ENCODE assay signal across 10 mouse cellular contexts in the genomic region with DNA sequence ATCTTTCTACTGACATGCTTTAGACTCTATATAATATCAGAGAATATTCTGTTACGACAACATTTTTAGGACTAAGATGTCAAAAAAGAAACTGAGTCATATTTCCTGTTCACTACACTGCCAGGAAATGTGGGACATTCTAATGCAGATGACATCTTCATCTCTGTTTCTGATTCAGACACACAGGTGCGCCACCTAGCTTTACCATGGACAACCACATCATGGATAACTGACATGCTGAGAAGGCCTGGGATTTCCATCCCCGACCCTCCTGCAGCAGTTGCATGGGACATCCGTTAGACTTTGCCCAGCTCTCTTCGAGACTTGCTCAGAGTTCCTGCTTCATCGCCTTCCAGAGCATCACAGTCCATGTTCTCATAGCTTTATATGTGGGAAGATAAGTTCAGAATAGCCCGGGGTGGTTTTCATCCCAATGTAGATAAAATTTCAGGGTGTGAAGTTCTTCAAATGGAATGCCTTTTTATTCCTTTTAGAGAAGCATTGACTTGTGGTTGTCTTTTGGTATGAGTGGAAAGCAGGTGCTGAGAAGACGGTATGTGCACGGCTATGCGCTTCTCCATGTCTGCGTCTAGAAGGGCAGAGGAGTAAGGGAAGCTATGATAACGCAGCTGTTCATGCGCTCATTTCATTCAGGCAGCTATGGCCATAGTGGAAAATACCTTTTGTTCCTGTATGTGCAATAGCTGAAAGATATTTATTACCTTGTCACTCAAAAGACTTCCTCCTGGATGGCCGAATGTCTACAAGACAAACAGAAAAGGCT.
DNase-seq lines count a peak whose midpoint lies in the region; ATAC-seq and TF ChIP-seq lines count a peak whose summit lies in the region.
"Had no signal": no experiment of that assay in that cellular context is flagged by ENCODE, and none has a peak within 500 bp of the region (broad histone marks: within the 10 kb centered on the region; RNA-seq: fewer than 3 reads in every experiment).

No protein-coding gene starts in this region.

- H3K4me2 ChIP-seq in hindbrain, postnatal 0 days (ENCODE audit: low read depth, low read length): no peak overlapping the region
- no peak overlapping the region for H3K4me2 ChIP-seq in hindbrain, embryonic 13.5 days
- H3K4me2 ChIP-seq in midbrain, embryonic 14.5 days (ENCODE audit: low read length): no peak overlapping the region
- no peak overlapping the region for H3K4me2 ChIP-seq in midbrain, embryonic 16.5 days (ENCODE audit: low read length)
- H3K4me2 ChIP-seq in stomach, postnatal 0 days (replicated peaks; ENCODE audit: low read depth): no peak overlapping the region
- H3K4me2 ChIP-seq: limb, embryonic 15.5 days had no signal

- peaks cover 9% of the 10 kb centered on the region; the same call in 1 of the 2 replicates for H3K4me1 ChIP-seq in hindbrain, postnatal 0 days (ENCODE audit: insufficient read depth, low read length)
- H3K4me1 ChIP-seq in hindbrain, embryonic 13.5 days (replicated peaks): peaks cover 26% of the 10 kb centered on the region
- H3K4me1 ChIP-seq in midbrain, embryonic 14.5 days (ENCODE audit: control insufficient read depth, insufficient read depth, low read length): peaks cover 21% of the 10 kb centered on the region
- peaks cover 22% of the 10 kb centered on the region for H3K4me1 ChIP-seq in midbrain, embryonic 16.5 days (ENCODE audit: control insufficient read depth, insufficient read depth, low read length)
- H3K4me1 ChIP-seq in stomach, postnatal 0 days (replicated peaks; ENCODE audit: control insufficient read depth, insufficient read depth): no peaks in the 10 kb centered on the region

- H3K9me3 ChIP-seq in hindbrain, postnatal 0 days (ENCODE audit: low read length): no peaks in the 10 kb centered on the region
- H3K9me3 ChIP-seq in hindbrain, embryonic 13.5 days: no peaks in the 10 kb centered on the region
- H3K9me3 ChIP-seq in midbrain, embryonic 14.5 days (ENCODE audit: control insufficient read depth, low read length): no peaks in the 10 kb centered on the region
- H3K9me3 ChIP-seq in midbrain, embryonic 16.5 days (replicated peaks; ENCODE audit: control insufficient read depth, low read length, poor library complexity, severe bottlenecking): no peaks in the 10 kb centered on the region
- H3K9me3 ChIP-seq in stomach, postnatal 0 days (ENCODE audit: control insufficient read depth, low read length): no peaks in the 10 kb centered on the region
- H3K9me3 ChIP-seq: limb, embryonic 15.5 days had no signal

- peak; percentile 19 for DNase-seq in adrenal gland, postnatal 10 days
- no peak for DNase-seq in adrenal gland, postnatal 14 days
- peak; percentile 57 for DNase-seq in hindbrain, postnatal 0 days (ENCODE audit: low spot score)
- peak; percentile 50 for DNase-seq in midbrain, embryonic 14.5 days
- DNase-seq in stomach, postnatal 0 days (ENCODE audit: low spot score): no peak
- DNase-seq in urinary bladder, postnatal 36 days (ENCODE audit: low spot score in 2 of 2): no peak
- DNase-seq: thymus, postnatal 25 days had no signal

- no peak overlapping the region for H3K4me3 ChIP-seq in hindbrain, postnatal 0 days (ENCODE audit: low read length)
- no peak overlapping the region for H3K4me3 ChIP-seq in hindbrain, embryonic 13.5 days
- H3K4me3 ChIP-seq in midbrain, embryonic 14.5 days (replicated peaks; ENCODE audit: low read depth, low read length): no peak overlapping the region
- no peak overlapping the region for H3K4me3 ChIP-seq in midbrain, embryonic 16.5 days (ENCODE audit: low read depth, low read length)
- H3K4me3 ChIP-seq in stomach, postnatal 0 days (ENCODE audit: low read depth, low read length): no peak overlapping the region
- H3K4me3 ChIP-seq: limb, embryonic 15.5 days had no signal

- peak; percentile 73 for TF ChIP-seq CTCF in hindbrain, postnatal 0 days (IDR thresholded peaks at IDR 0.05; ENCODE audit: low read depth)
- peak; percentile 64 for TF ChIP-seq CTCF in stomach, postnatal 0 days (IDR thresholded peaks at IDR 0.05; ENCODE audit: low read depth)

- H3K27ac ChIP-seq in hindbrain, postnatal 0 days: no peak overlapping the region
- no peak overlapping the region for H3K27ac ChIP-seq in hindbrain, embryonic 13.5 days
- H3K27ac ChIP-seq in midbrain, embryonic 14.5 days (replicated peaks; ENCODE audit: low read depth, low read length): no peak overlapping the region
- no peak overlapping the region for H3K27ac ChIP-seq in midbrain, embryonic 16.5 days (ENCODE audit: low read length)
- no peak overlapping the region for H3K27ac ChIP-seq in stomach, postnatal 0 days (replicated peaks)
- H3K27ac ChIP-seq: limb, embryonic 15.5 days had no signal

- ATAC-seq in hindbrain, postnatal 0 days: no peak
- ATAC-seq in hindbrain, embryonic 13.5 days (ENCODE audit: low FRiP score): no peak
- no peak for ATAC-seq in midbrain, embryonic 14.5 days (ENCODE audit: low FRiP score, low TSS enrichment)
- ATAC-seq in midbrain, embryonic 16.5 days: no peak
- ATAC-seq in stomach, postnatal 0 days (ENCODE audit: low FRiP score, low TSS enrichment): no peak

- H3K27me3 ChIP-seq in hindbrain, postnatal 0 days (ENCODE audit: insufficient read depth, low read length): no peaks in the 10 kb centered on the region
- no peaks in the 10 kb centered on the region for H3K27me3 ChIP-seq in hindbrain, embryonic 13.5 days
- no peaks in the 10 kb centered on the region for H3K27me3 ChIP-seq in midbrain, embryonic 14.5 days (ENCODE audit: control insufficient read depth, insufficient read depth, low read length)
- H3K27me3 ChIP-seq in midbrain, embryonic 16.5 days (ENCODE audit: control insufficient read depth, insufficient read depth, low read depth, low read length): no peaks in the 10 kb centered on the region
- H3K27me3 ChIP-seq in stomach, postnatal 0 days (ENCODE audit: control insufficient read depth, insufficient read depth, low read length): no peaks in the 10 kb centered on the region
- H3K27me3 ChIP-seq: limb, embryonic 15.5 days had no signal

- TF ChIP-seq EP300 in stomach, postnatal 0 days (optimal IDR thresholded peaks at IDR 0.05): no peak

- H3K9ac ChIP-seq in hindbrain, postnatal 0 days (replicated peaks; ENCODE audit: low read length): no peak overlapping the region
- no peak overlapping the region for H3K9ac ChIP-seq in hindbrain, embryonic 13.5 days
- no peak overlapping the region for H3K9ac ChIP-seq in midbrain, embryonic 14.5 days (replicated peaks; ENCODE audit: low read length)
- H3K9ac ChIP-seq in midbrain, embryonic 16.5 days (ENCODE audit: low read depth, low read length): no peak overlapping the region
- H3K9ac ChIP-seq in stomach, postnatal 0 days (ENCODE audit: low read length): no peak overlapping the region
- H3K9ac ChIP-seq: limb, embryonic 15.5 days had no signal

- no peaks in the 10 kb centered on the region for H3K36me3 ChIP-seq in hindbrain, postnatal 0 days (ENCODE audit: insufficient read depth, low read length)
- H3K36me3 ChIP-seq in hindbrain, embryonic 13.5 days: no peaks in the 10 kb centered on the region
- H3K36me3 ChIP-seq in midbrain, embryonic 14.5 days (ENCODE audit: control insufficient read depth, insufficient read depth, low read length): no peaks in the 10 kb centered on the region
- H3K36me3 ChIP-seq in midbrain, embryonic 16.5 days (ENCODE audit: control insufficient read depth, insufficient read depth, low read length): no peaks in the 10 kb centered on the region
- H3K36me3 ChIP-seq in stomach, postnatal 0 days (ENCODE audit: control insufficient read depth, insufficient read depth, low read length): no peaks in the 10 kb centered on the region
- H3K36me3 ChIP-seq: limb, embryonic 15.5 days had no signal

- WGBS in hindbrain, postnatal 0 days: 80% methylated on average over 14 of the region's 14 CpGs
- 76% methylated on average over 14 of the region's 14 CpGs for WGBS in hindbrain, embryonic 13.5 days
- 77% methylated on average over 14 of the region's 14 CpGs for WGBS in midbrain, embryonic 14.5 days
- WGBS in midbrain, embryonic 16.5 days: 76% methylated on average over 14 of the region's 14 CpGs
- 72% methylated on average over 14 of the region's 14 CpGs for WGBS in stomach, postnatal 0 days

Comparison
In these comparisons a context has a peak if more than half of its experiments do, and no peak if none do; other contexts are left out.
1. DNase-seq: peak in adrenal gland, postnatal 10 days (single experiment), hindbrain, postnatal 0 days (single experiment) and midbrain, embryonic 14.5 days (single experiment); none in adrenal gland, postnatal 14 days (single experiment), stomach, postnatal 0 days (single experiment) and urinary bladder, postnatal 36 days (0 of 2).